Mouse (Mus musculus): ENCODE measurements around the gene Kmt2e.

DNA sequence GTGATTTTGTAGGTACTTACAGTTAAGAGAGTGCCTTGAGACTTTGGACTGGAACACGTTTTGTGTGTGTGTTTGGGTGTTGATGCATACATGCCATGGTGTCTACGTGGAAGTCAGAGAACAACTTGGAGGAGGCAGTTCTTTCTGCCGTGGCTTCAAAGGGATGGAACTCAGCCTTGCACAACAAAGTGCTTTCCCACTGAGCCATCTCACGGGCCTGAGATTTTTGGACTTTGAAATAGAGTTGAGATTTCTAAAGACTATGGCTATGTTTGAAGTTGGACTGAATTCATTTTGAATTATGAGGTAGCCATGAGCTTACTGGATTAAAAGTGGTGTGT lies 27.9 kb upstream of the Kmt2e start:
- TF ChIP-seq CTCF (IDR thresholded peaks at IDR 0.05; ENCODE audit: low read depth, low read length) = no peak
- TF ChIP-seq EP300 (IDR thresholded peaks at IDR 0.05; ENCODE audit: insufficient read depth, low read depth, low read length) = no peak
- TF ChIP-seq POLR2A (IDR thresholded peaks at IDR 0.05; ENCODE audit: insufficient read depth, low read length) = no peak
